Mouse (Mus musculus) megakaryocyte, embryonic 14.5 days (primary cell): ENCODE measurements around the gene Rpl39. TPM values are rescaled to one million over a fixed set of nuclear protein-coding genes. Genes with fewer than 3 reads are reported as not detected.
"Not testable (repeated sequence)": the region's sequence is repeated elsewhere in the genome, so short reads cannot be mapped to it uniquely, and the experiment has no call there.

Experiments used
- H3K27me3 ChIP-seq: replicated peaks from 2 replicates; pipeline ENCODE3; 2012; ENCODE audit warnings: inconsistent platforms
- H3K36me3 ChIP-seq: replicated peaks from 2 replicates; pipeline ENCODE3; 2012; ENCODE audit warnings: low read length, inconsistent platforms, mixed read lengths
- H3K4me1 ChIP-seq: 2 replicates; pipeline ENCODE4 v1.6.1; 2012; ENCODE audit warnings: inconsistent platforms
- H3K4me3 ChIP-seq: replicated peaks from 2 replicates; pipeline ENCODE3; 2012; ENCODE audit warnings: moderate library complexity, mild to moderate bottlenecking, inconsistent platforms
- H3K9me3 ChIP-seq: 2 replicates; pipeline ENCODE4 v1.6.1; 2012; ENCODE audit warnings: inconsistent platforms
- FLI1 ChIP-seq: IDR thresholded peaks from 2 replicates; pipeline ENCODE4 v1.6.1; 2012; ENCODE audit warnings: low read length, inconsistent platforms, mixed read lengths
- GATA1 ChIP-seq: IDR thresholded peaks from 3 replicates; pipeline ENCODE4 v1.6.1; 2012; ENCODE audit warnings: mixed read lengths, low read length, inconsistent platforms, borderline replicate concordance
- polyA plus RNA-seq: library from polyadenylated mRNA; stranded (reverse); fragments of >175 nt; gene quantifications from 2 replicates; pipeline ENCODE4 v1.2.3, GENCODE M21; 2012; ENCODE audit warnings: low replicate concordance; ENCODE audit not compliant: insufficient read depth

Rpl39 gene
- polyA plus RNA-seq, 1 experiment, result 367 TPM

DNA sequence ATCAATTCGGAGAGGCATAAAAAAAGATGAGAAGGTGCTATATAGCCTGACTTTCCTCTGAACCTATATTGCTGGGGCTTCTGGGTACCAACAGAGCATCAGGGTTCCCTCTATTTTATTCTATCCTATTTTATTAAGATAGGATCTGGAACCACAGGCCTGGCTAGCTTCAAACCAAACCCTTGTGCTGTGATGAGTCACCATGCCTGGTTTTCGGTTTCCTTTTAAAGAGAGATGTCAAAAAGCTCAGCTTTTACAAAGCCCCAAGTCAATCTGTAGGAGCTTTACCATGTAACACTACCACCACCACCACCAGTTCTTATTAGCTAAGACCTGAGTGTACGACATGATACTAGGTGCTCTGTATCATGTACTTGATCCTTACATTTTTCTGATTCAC lies 13.5 kb upstream of the Rpl39 start:
- Histone ChIP-seq H3K27me3 (peaks cover 2% of the 10 kb centered on the region), H3K36me3 (peaks cover 78% of the 10 kb centered on the region), H3K4me1 (no peaks in the 10 kb centered on the region), H3K4me3 (no peak overlapping the region), H3K9me3 (no peaks in the 10 kb centered on the region)
- TF ChIP-seq FLI1 (no peak), GATA1 (no peak)

DNA sequence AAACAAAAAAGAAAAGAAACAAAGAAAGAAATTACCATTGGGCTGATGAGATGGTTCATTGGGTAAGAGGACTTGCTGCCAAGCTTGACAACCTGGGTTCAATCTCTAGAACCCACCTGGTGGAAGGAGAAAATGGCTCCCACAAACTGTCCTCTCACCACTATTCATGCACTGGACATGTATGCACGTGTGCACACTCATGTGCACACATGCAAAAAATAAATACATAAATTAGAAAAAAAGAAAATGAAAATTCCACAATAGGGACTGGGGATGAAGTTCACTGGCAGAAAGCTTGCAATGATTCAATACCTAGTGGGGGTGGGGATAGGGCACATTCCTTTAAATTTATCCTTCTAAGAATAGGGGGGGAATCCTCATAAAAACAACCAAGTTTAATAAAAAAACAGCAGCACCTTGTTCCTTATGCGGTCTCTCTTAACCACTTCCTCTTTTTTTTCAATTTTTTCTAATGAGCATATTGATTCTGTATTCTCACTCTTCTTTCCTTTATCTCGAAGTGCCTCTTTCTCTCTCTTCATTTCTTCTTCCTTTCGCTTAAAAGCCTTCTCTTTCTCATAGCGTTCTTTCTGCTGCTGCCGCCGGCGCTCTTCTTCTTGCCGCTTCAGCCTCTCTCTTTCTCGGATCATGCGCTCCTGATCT lies 10.0 kb upstream of the Rpl39 start:
- peaks cover 74% of the 10 kb centered on the region for H3K36me3 ChIP-seq
- H3K27me3 ChIP-seq, result no peaks in the 10 kb centered on the region
- H3K9me3 ChIP-seq, result no peaks in the 10 kb centered on the region
- H3K4me3 ChIP-seq, result no peak overlapping the region
- no peaks in the 10 kb centered on the region for H3K4me1 ChIP-seq
- TF ChIP-seq FLI1, result no peak

DNA sequence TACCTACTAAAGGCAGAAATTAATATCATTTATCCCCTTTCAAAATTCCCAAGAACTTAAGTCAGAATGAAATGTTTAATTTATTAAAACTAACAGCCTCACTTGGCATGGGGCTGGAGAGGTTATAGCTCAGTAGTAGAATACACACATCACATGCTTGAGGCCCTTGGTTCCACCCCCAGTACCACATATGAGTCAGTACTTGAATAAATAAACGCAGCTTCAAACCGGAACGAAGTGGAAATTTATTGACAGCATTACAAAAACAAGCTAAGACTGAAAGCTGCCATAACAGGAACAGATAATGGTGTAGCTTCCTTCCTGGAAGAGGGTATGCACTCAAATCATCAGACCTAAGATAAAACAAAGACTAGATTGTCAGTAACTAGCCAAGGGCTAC lies 6.3 kb upstream of the Rpl39 start:
- peaks cover 43% of the 10 kb centered on the region for H3K36me3 ChIP-seq
- no peaks in the 10 kb centered on the region for H3K9me3 ChIP-seq
- TF ChIP-seq GATA1 (no peak), FLI1 (no peak)

DNA sequence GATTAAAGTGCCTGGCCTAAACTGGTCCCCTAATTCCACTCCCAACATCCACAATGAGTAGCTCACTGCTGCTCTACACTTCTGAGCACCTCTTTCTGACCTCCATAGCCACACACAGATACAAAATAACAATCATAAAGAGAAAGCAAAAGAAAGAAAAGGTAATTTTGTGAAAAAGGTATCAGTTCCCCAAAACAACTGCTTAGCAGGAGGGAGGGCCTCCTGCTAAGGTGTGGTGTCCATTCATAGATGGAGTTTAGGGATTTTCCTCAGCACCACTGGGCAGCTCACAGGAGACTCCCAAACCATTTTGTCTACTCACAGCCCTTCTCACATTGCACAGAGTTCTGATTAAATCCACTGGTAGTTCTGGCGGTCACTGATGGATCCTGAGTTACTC lies 3.6 kb upstream of the Rpl39 start:
- Histone ChIP-seq H3K9me3 (no peaks in the 10 kb centered on the region), H3K4me1 (peaks cover 3% of the 10 kb centered on the region; the same call in 1 of the 2 replicates), H3K36me3 (peaks cover 24% of the 10 kb centered on the region), H3K27me3 (peaks cover 3% of the 10 kb centered on the region), H3K4me3 (no peak overlapping the region)
- TF ChIP-seq FLI1 (no peak), GATA1 (no peak)

More for the DNA sequence above, 6.3 kb upstream of the Rpl39 start:
- H3K4me3 ChIP-seq, result no peak overlapping the region
- H3K4me1 ChIP-seq, result no peaks in the 10 kb centered on the region
- H3K27me3 ChIP-seq, result no peaks in the 10 kb centered on the region

GRCm38 (mm10) chrX:37085665-37086064 lies 463 bp upstream of the Rpl39 start:
- TF ChIP-seq GATA1, result no peak
- TF ChIP-seq FLI1, result no peak

DNA sequence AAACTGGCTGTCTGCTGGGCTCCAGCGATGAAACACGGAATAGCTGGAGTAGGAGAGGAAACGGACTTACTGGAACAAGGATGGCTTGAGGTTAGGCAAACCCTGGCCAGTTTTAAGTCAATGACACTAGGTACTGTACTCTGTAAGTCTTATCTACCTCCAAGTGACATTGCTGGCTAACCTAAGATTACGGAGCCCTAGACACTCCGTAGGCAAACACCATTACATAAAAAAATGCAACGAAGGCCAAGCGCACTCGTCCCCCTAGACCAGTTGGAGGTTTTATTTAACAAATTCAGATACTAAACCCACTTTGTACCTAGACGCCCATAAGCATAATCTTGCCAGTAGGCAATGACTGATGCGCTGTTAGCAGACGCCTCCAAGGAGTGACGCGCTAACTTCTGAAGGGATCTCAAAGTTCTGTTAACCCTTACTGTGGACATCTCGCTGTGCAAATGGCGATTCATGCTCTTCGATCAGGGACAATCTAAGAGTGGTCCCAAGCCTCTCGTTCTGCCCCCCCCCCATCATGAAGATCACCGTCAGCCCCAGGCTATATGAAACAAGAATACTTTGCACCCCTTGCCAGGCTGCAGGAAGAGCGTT lies 780 bp downstream of the Rpl39 start:
- peaks cover 34% of the 10 kb centered on the region for H3K36me3 ChIP-seq
- no peaks in the 10 kb centered on the region for H3K9me3 ChIP-seq
- H3K27me3 ChIP-seq, result peaks cover 3% of the 10 kb centered on the region
- peaks cover 11% of the 10 kb centered on the region; the same call in 1 of the 2 replicates for H3K4me1 ChIP-seq
- TF ChIP-seq FLI1, result no peak
- H3K4me3 ChIP-seq, result peak overlapping the region; percentile 94

More at GRCm38 (mm10) chrX:37085665-37086064, 463 bp upstream of the Rpl39 start:
- Histone ChIP-seq H3K27me3 (peaks cover 3% of the 10 kb centered on the region), H3K4me1 (peaks cover 11% of the 10 kb centered on the region; the same call in 1 of the 2 replicates), H3K36me3 (peaks cover 29% of the 10 kb centered on the region), H3K9me3 (no peaks in the 10 kb centered on the region), H3K4me3 (peak overlapping the region; percentile 94)

GRCm38 (mm10) chrX:37081194-37081593 lies 4.0 kb downstream of the Rpl39 start:
- peaks cover 5% of the 10 kb centered on the region for H3K27me3 ChIP-seq
- no peaks in the 10 kb centered on the region for H3K9me3 ChIP-seq
- H3K4me1 ChIP-seq, result peaks cover 11% of the 10 kb centered on the region; the same call in 1 of the 2 replicates
- H3K36me3 ChIP-seq, result peaks cover 34% of the 10 kb centered on the region
- no peak overlapping the region for H3K4me3 ChIP-seq
- TF ChIP-seq GATA1, result no peak
- TF ChIP-seq FLI1, result no peak

DNA sequence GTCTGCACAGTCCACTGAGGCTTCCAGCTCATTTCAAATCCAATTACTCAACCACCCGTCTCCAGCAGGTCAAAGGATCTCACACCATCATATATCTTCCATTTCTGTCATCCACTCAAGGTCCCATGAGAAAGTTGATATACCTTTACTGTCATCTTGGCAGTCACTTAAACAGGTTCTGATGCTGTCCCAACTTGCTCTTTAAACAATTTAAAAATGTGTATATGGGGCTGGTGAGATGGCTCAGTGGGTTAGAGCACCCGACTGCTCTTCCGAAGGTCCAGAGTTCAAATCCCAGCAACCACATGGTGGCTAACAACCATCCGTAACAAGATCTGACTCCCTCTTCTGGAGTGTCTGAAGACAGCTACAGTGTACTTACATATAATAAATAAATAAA lies 4.9 kb downstream of the Rpl39 start:
- H3K4me3 ChIP-seq, H3K4me1 ChIP-seq, H3K27me3 ChIP-seq, H3K9me3 ChIP-seq: not testable (repeated sequence)
- peaks cover 34% of the 10 kb centered on the region for H3K36me3 ChIP-seq

- Histone ChIP-seq H3K4me3 (no peak overlapping the region), H3K36me3 (peaks cover 14% of the 10 kb centered on the region)
Observed at GRCm38 (mm10) chrX:37076651-37077050, 8.6 kb downstream of the Rpl39 start.

DNA sequence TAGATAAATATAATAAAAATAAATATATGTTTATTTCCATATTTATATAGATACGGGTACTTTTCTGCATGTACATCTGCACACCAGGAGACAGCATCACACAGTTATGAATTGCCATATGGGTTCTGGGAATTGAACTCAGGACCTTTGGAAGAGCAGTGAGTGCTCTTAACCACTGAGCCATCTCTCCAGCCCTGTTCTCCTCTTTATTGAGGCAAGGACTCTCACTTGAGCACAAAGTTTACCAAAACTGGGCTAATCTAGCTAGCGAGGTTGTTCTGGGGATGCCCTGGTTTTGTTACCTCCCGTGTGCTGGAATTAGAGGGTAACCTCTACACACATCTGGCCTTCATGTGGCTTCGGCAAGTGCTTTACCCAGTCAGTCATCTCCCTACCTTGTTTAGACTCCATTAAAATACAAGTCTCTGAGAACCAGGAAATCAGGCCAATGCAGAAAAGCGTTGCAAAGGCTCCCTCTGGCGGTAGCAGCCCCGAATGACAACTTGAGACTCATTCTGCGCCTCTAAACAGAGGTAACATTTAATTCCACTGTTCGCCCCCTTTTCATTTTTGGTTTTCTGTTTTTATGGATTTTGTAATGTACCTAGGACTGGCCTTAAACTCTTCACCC lies 10.8 kb downstream of the Rpl39 start:
- TF ChIP-seq FLI1 (no peak), GATA1 (no peak)
- no peaks in the 10 kb centered on the region; the same call in 1 of the 2 replicates for H3K4me1 ChIP-seq
- H3K27me3 ChIP-seq, result peaks cover 2% of the 10 kb centered on the region
- no peak overlapping the region for H3K4me3 ChIP-seq
- H3K9me3 ChIP-seq, result no peaks in the 10 kb centered on the region
- H3K36me3 ChIP-seq, result no peaks in the 10 kb centered on the region

More at GRCm38 (mm10) chrX:37076651-37077050, 8.6 kb downstream of the Rpl39 start:
- no peaks in the 10 kb centered on the region for H3K9me3 ChIP-seq
- H3K27me3 ChIP-seq, result peaks cover 2% of the 10 kb centered on the region
- TF ChIP-seq GATA1 (no peak), FLI1 (no peak)
- H3K4me1 ChIP-seq, result no peaks in the 10 kb centered on the region; the same call in 1 of the 2 replicates
